Mouse (Mus musculus) regulatory T cell (primary cell): ENCODE measurements around the gene Arsg.

Source experiments
- in situ Hi-C: fragments of 300-600 bp; cut with MboI, MseI; formaldehyde crosslinking; loops from one replicate; pipeline ENCODE4 v1.15.1; 2025; ENCODE audit warnings: high pct_unique_total_duplicates

Arsg gene

DNA sequence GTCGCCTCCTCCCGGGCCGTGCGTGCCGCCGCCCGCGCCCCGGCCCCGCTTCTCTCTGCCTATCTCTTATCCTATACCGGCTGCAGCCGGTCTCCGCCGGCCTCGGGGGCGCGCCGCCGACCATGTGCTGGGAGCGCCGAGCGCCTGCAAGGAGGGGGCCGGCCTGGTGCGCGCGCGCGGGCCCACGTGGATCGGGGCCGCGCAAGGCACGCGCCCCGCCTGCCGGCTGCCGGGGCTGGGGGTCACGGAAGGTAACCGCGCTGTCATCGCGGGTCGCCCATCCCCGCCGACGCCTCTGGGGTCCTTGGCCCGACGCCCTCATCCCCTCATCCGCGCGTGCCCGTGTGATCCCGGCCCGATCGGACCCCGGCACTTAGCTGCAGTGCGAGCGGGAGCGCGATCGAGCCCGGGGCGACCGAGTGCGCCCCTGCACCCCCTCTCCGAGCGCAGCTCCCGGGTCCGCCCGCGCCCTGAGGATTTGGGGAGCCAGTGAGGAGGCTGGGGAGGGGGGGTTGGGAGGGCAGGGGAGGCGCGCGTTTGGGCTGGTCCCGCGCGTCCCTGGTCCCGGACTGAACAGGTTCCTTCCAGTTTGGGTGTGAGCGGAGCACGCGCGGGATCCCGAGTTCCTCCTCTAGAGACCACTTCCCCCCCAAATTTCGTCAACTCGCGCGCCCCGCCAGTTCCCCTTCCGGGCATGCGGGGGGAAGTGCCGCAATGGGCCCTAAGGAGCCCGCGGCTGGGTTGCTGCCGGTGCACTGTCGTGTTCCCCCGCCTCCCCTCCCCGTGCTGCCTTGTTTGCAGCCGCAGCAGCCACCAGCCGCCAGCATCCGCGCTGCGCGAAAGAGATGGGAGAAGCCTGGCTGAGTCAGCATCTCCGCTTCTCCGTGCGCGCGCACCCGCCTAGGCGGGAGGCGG is at the start of gene Arsg, which contains the start of gene Slc16a6:
TSS of gene Arsg (plus strand) at position 204 of the 915 bp plus-strand sequence.
TSS of gene Slc16a6 (minus strand) at position 428 of the 915 bp plus-strand sequence.
- in situ Hi-C loops, result no loop called here

DNA sequence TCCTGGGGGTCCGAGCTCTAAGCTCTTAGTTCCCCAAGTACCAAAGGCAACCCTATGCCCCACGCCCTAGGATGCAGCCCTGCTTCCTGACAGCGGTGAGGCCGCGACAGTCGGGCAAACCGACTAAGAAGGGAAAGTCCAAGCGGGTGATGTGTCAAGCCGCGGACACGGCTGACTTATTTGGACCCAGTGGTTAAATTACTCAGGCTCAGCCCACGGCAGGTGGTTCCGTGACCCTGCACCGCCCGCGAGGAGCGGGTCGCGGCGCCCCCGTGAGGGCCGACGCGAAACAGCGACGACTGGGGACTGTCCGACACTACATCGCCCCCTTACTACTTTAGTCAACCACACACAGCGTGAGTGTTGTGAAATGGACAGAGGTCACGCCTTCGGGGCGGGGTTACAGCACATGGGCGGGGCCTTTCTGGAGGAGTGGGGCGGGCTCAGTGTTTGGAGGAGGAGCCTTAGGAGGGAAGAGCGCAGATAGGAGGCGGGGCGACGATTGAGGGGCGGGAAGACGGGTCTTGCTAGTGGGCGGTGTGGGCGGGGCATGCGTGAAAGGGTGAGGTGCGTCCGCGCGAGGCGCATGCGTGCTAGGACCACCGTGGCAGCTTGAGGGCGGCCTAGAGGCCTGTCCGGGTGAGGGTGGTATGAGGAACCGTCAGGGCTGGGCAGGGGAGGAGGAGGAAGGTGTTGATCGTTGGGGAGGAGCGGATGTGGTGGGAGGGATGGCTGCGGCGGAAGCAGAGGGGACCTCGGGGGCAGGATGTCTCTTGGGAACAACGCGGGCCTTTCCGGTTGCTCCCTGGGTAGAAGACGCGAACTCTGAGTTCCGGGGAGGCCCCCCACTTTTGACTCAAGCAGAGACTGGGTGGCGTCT is 47.5 kb upstream of the Arsg start, which contains the start of gene Amz2:
TSS of gene Amz2 (plus strand) at position 555 of the 880 bp plus-strand sequence.
- in situ Hi-C loops, result loop anchor here (5.0 kb wide), 1 partner anchor 63 kb away; the partner anchor contains the start of gene Gna13

DNA sequence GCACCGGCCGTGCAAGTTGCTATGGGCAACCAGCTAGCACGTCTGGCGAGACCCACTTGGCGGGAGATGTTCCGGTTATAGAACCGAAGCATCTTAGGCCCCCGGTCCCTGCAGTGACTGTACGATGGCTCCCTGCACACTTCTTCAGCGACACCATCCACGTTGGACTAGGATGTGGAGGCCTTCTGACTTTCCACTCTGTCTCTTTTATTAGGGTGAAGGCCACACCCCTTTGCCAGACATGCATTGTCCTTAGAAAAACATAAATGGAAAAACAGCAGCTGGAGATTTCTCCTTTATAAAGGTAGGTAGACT is 46.9 kb upstream of the Arsg start:
- in situ Hi-C loops, result loop anchor here (5.0 kb wide), 1 partner anchor 64 kb away; the partner anchor contains the start of gene Gna13

DNA sequence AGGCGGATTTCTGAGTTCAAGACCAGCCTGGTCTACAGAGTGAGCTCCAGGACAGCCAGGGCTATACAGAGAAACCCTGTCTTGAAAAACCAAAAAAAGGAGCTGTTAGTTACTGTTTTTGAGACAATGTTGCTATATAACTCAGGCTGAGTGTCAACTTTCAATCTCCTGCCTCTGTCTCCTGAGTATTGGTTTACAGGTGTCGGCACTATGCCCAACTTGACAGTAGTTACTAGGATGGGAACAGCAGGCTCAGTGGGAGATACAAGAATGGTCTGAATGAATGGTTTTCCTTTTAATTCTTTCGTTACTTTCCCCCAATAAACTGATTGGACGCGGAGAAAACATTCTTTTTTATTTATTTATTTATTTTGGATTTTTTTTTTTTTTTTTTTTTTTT is 45.8 kb upstream of the Arsg start:
- in situ Hi-C loops, result loop anchor here (5.0 kb wide), 1 partner anchor 65 kb away; the partner anchor contains the start of gene Gna13

DNA sequence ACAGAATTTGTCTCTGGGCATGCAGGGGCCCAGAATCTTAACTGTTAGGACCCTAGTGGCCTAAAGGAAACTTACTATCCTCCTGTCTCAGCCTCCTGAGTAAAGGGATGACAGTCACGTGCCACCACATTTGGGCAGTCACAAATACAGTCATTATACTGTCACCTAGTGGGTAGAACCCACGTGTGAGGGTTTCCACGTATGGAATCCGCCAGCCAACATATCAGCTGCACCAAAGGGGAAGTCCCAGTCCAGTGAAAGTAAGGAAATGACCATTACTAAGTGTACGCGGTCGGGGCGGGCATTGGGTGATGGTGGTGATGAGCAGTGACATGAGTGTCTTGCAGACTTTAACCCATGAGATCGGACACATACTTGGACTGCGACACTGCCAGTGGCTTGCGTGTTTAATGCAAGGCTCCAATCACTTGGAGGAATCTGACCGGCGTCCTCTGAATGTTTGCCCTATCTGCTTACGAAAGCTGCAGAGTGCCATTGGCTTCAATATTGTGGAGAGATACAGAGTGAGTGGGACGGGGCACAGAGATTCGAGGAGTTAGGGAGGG is 38.9 kb upstream of the Arsg start:
- in situ Hi-C loops, result no loop called here

DNA sequence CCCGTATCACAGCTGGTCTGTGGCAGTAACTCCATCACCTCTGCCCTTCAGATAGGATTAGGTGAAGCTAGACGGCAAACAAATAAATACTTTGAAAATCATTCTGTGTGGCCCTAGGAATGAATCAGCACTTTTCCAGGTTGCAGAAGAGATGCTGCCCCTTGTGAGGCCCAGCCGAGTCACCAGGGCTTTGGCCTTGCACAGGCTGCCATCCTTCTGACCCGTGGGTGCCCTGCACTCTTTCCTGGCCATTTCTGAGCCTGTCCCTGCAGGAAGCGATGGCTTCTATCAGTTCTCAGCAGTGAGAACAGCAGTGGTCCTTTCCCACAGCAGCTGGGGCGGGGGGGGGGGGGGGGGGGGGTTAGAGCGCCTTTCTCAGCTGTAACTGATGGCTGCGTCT is 36.3 kb upstream of the Arsg start:
- in situ Hi-C loops, result no loop called here

DNA sequence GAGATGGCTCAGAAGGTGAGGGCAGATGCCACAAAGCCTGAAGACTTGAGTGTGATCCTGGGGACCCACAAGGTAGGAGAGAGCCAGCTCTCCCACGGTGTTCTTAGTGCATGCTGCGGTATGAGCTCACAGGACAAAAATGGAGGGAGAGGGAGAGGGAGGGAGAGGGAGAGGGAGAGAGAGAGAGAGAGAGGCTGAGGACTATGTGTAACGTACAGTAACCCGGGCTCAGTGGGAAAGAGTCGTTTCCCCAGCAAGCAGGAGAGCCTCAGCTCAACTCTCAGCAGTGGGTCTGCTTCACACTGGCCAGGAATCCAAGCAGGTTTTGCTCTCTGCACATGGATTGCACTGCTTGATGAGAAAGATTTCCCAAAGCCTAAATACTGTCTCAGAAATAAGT is 34.0 kb upstream of the Arsg start:
- in situ Hi-C loops, result no loop called here

DNA sequence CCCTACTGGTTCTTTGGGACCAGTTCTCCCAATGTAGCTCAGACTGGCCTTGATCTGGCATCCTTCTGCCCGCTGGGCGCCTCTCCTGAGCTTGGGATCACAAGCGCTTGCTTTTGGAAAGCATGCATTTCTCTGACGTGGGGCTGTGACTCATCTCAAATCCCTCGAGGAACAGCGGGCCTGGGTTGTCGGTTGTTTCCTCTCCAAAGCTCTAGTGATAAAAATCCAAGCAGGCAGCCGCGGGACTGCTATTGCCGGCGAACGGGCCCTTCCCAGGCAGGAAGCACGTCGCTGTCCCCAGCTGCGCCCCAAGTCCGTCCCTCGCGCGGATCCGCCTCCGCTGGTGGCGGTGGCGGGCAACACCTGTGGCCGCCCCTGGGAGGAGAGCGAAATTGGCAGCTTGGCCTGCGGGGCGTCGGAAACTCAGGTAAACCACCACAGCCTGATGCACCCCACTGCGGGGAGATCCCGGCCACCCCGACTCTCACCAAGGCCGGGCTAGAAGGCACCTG is 33.3 kb upstream of the Arsg start:
- in situ Hi-C loops, result no loop called here

DNA sequence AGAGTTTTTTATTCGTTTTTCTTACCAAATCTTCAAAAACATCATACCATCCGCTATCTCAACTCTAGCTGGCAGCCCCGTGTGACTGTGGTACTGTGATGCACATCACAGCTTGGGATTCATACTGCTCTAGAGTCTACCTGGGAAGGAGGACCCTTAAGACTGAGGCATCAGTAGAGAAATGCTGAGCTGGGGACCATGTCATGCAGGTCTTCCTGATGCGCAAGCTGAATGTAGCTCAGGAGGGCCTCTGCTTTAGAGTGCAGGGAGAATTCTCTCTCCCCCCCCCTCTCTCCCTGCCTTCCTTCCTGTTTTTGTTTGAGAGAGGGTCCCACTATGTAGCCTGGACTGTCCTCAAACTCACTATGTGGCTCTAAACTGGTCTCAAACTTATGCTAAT is 32.5 kb upstream of the Arsg start:
- in situ Hi-C loops, result no loop called here

DNA sequence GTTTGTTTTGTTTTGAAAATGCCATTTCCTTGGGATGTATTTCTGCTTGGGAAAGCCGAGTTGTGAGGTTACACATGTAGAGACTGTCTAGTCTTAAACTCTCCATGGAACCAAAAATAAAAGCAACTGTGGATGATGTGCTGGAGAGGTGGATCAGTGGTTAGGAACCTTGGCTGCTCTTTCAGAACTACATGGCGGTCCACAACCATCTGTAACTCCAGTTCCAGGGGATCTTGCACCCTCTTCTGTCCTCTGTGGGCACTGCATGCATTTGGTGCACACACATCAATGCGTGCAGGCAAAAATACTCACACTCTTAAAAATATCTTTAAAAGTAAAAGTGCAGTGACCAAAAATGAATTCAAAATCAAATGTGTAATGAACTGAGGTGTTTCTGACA is 32.1 kb upstream of the Arsg start:
- in situ Hi-C loops, result no loop called here

DNA sequence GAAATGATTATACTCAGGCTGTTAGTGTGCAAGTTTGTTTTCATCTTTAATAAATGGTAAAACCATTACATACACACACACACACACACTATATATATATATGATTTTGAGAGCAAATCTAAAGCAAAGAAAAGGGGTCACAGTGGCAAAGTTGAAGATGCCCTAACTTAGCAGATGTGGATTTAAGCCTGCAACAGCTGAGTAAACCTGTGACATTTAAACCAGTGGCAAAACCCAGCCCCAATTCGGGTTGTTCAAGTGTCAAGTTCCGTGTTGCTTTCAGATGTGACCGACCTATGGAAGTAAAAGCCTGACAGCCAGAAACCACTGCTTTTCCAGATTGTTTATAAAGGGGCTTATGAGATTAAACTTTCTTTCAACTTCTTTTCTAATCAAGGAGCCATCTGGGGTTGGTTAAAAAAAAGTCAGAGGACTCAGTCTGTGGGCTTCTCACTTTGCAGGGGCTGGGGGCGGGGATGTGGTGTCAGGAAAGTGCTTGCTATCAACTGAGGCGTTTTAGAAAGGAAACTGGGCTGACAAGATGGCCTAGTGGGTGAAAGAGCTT is 30.9 kb upstream of the Arsg start:
- in situ Hi-C loops, result no loop called here

DNA sequence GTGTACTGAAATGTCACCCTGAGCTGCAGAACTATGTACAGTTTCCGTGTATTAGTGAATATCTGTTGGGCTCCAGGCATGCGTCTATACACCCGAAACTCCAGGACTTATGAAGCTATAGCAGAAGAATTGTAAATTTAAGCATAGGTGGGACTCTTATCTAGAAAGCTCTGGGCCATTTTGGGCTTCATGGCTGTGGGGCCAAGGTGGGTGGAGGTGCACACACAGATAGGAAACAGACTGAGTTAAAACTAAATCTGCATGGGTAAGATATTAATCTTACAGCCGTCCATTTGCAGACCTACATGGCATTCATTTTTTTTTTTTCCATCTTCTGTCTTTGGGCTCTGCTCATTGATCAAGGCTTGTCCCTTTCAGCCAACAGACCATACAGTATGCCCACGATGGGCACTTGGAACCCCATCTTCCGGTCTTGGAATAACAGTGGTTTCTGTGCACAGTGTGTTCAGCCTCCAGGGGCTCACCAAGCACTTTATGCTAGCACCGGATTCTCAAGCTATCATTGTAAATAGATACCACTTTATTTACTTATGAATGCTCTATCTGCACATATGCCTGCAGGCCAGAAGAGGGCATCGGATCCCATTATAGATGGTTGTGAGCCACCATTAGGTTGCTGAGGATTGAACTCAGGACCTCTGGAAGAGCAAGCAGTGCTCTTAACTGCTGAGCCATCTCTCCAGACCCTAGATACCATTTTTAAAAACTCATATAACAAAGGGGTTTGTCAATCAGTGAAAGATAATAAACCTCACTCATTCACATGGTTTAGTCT is 29.5 kb upstream of the Arsg start:
- in situ Hi-C loops, result no loop called here

DNA sequence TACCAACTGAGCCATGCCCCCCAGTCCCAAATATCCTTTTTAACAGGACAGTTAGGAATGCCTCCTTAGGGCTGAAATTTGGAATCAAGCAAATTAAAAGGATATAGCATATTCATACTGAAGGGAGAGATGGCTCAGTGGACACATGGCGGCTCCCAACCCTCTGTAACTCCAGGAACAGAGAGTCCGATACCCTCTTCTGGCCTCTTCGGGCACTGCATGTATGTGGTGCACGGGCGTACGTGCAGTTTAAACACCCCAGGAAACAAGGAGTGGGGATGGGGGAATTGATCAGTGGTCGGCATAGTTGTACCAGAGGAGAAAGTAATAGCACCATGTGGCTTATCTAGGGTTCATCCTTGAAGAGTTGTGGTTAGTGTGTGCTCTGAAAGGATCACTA is 28.6 kb upstream of the Arsg start:
- in situ Hi-C loops, result no loop called here

DNA sequence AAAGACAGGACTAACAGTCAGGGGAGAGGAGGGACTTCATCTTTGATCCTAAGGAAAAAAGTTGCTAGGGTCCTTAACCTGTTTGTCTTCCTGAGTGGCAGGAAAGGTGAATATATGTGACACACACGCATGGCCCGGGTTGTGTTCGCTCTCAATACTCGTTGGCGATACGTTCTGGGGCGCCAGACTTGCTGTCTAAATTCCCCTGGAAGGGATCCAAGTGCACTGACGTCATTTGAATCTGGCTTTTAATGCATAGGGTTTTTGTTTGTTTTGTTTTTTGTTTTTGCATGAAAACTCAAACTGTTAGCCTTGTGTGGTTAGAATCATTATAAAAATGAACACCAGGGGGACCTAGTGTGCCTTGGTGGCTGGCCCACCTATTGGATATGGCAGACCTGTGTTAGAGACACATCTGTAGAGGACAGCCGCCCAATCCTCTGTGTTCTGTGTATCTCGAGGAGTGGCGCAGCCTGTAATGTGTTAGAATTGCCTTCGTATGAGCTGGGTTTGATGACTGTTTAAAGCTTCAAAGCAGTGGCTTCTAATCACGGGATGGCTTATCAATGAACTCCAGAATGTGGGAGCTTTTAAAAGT is 27.6 kb upstream of the Arsg start:
- in situ Hi-C loops, result loop anchor here (5.0 kb wide), 2 partner anchors 142 to 198 kb away; no protein-coding TSS in a partner anchor

DNA sequence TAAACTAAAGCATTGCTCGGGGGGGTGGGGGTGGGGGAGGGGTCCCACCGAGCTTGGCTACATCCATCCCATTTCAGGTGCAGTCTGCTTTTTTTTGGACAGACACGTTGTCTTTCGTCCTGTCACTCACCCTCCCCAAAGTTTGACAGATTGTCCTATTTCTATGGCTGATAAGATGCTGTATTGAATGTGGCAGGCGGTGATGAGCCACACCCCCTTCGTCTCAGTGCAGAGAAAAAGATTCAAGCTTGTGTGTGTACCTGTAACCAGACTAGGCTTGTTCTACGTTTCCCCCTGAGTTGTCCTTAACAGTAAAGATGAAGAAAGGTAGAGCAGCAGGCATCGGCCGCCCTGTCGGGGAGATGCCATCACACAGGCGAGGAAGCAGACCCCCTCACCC is 22.0 kb upstream of the Arsg start:
- in situ Hi-C loops, result loop anchor here (10.0 kb wide), 1 partner anchor 414 kb away; no protein-coding TSS in a partner anchor

DNA sequence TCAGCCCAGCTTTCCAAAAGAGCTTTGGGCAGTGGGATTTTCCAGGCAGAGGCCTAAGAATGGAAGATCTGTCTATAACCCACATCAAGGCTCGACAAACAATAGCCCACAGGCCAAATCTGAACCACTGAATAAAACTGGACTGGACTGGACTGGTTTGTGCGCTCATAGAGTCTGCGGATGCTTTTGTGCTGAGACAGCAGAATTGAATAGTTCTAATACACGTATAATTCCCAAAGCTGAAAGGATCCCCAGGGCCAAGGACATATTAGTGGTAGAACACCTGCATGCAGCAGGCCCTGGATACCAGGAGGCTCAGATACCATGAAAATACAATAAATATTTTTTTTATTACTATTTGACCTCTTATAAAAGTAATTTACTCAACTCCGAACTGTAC is 16.9 kb upstream of the Arsg start:
- in situ Hi-C loops, result loop anchor here (10.0 kb wide), 1 partner anchor 409 kb away; no protein-coding TSS in a partner anchor

DNA sequence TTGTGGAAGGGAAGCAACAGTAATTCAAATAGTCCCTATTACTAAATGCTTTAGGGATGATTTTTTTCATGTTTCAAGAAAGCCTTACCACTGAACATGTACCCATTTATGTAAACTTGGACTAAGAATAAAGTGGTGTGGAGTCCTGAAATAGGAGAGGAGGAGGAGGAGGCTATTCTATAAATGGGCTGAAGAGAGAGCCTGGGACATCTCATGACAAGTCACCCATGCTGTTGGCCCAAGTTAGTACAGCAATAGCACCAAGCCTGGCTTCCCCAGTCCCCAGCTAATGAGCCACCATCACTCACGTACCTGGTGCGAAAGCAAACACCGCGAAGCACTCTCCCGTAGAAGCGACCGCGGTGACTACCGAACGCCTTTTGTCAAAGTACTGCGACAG is 15.0 kb upstream of the Arsg start:
- in situ Hi-C loops, result loop anchor here (10.0 kb wide), 1 partner anchor 407 kb away; no protein-coding TSS in a partner anchor

DNA sequence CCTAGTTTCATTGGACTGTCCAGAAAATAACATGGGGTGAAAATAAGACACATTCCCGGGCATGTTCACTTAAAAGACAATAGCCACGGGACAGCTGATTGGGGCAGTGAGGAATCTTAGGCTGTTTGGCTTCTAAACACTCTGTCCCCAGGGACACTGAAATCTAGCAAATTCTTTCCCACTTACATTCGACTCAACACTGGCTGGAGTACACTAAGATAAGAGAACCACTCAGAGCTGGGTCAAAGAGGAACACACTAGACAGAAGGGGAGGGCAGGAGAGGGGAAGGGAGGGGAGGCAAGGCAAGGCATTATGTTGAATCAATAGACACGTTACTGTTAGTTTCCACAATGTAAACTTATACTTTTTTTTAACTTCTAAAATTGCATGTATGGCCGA is 12.6 kb upstream of the Arsg start:
- in situ Hi-C loops, result no loop called here

DNA sequence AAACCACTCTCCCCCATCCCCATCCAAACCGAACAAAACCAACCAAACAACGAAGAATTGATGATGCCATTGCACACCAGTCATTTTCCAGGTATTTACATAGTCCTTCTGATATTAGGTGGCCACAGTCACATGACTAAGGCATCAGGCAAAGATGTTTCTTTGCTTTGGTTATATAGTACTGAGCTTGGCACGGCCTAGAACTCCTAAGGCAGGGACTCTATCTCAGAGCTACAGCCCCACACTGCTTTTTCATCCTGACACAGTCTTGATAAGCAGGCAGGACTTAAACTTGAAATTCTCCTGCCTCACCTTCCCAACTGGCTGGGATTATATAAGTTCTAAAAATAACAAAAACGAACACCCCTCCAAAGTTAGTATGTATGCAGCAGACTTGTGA is 8.1 kb upstream of the Arsg start:
- in situ Hi-C loops, result no loop called here

DNA sequence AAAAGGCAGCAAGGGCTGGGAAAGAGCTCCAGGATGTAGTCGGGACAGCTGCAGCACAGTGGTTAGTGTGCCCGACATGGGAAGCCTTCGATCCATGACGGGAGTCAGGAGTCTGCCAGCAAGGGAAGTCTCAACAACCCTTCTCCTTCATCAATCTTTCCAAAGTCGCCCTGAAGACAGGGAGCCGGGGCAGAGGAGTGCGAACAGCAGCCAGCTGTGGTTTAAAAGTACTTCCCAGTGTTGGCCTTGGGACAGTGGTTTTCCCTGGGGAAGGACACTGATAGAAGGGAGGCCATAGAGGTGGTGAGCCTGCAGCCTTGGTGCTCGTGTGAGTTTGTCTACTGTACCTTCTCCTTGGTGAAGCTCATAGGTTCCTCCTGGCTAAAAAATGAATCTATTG is 6.2 kb upstream of the Arsg start:
- in situ Hi-C loops, result no loop called here
